11 mouse cellular contexts compared by ENCODE assay signal in genomic region chr16:8794952-8795351, GRCm38 (mm10). TPM values are rescaled to one million over a fixed set of nuclear protein-coding genes. Genes with fewer than 3 reads are reported as not detected.
A peak's percentile ranks its signal among the peaks of the same experiment; 100 is the strongest.
DNase-seq lines count a peak whose midpoint lies in the region; ATAC-seq and TF ChIP-seq lines count a peak whose summit lies in the region.
"Had no signal": no experiment of that assay in that cellular context is flagged by ENCODE, and none has a peak within 500 bp of the region (broad histone marks: within the 10 kb centered on the region; RNA-seq: fewer than 3 reads in every experiment).

No protein-coding gene starts in this region.

- peak; percentile 36 for TF ChIP-seq CTCF in heart, postnatal 0 days (IDR thresholded peaks at IDR 0.05; ENCODE audit: low read depth)

- H3K4me3 ChIP-seq in heart, postnatal 0 days (ENCODE audit: low read depth, low read length): no peak overlapping the region
- no peak overlapping the region for H3K4me3 ChIP-seq in hindbrain, embryonic 11.5 days (ENCODE audit: low read depth, low read length)
- H3K4me3 ChIP-seq: heart, embryonic 12.5 days; liver, embryonic 15.5 days had no signal

- DNase-seq in heart, postnatal 0 days (ENCODE audit: low spot score): no peak
- no peak for DNase-seq in heart, postnatal 14 days
- DNase-seq in lung, postnatal 10 days: peak; percentile 10
- no peak for DNase-seq in lung, postnatal 14 days
- DNase-seq in embryo, embryonic 10.5 days (ENCODE audit: low spot score): peak; percentile 40
- DNase-seq in thymus, postnatal 25 days: peak; percentile 11
- DNase-seq in hindbrain, embryonic 11.5 days (ENCODE audit: low spot score): no peak

- ATAC-seq in heart, postnatal 0 days (ENCODE audit: insufficient read depth, low read depth): 0 out of 2 replicates have a peak, but pooled peaks have one; percentile 27
- no peak for ATAC-seq in hindbrain, embryonic 11.5 days (ENCODE audit: low FRiP score)
- ATAC-seq in megakaryocyte, adult 5-6 weeks (ENCODE audit: poor library complexity, severe bottlenecking): no peak
- ATAC-seq: forebrain, embryonic 16.5 days had no signal

- H3K27ac ChIP-seq in heart, postnatal 0 days (ENCODE audit: low read depth): no peak overlapping the region
- H3K27ac ChIP-seq in hindbrain, embryonic 11.5 days (ENCODE audit: low read depth, low read length): no peak overlapping the region
- H3K27ac ChIP-seq: liver, embryonic 15.5 days had no signal

- no peaks in the 10 kb centered on the region for H3K4me1 ChIP-seq in heart, postnatal 0 days (ENCODE audit: control insufficient read depth, insufficient read depth)
- no peaks in the 10 kb centered on the region for H3K4me1 ChIP-seq in hindbrain, embryonic 11.5 days (replicated peaks; ENCODE audit: control insufficient read depth, insufficient read depth, low read length)
- H3K4me1 ChIP-seq: heart, embryonic 12.5 days; liver, embryonic 15.5 days had no signal

- peaks cover 2% of the 10 kb centered on the region; the same call in 1 of the 2 replicates for H3K9me3 ChIP-seq in heart, postnatal 0 days (replicated peaks; ENCODE audit: control insufficient read depth, low read length)
- no peaks in the 10 kb centered on the region for H3K9me3 ChIP-seq in hindbrain, embryonic 11.5 days (ENCODE audit: control insufficient read depth, low read length)
- H3K9me3 ChIP-seq: liver, embryonic 15.5 days had no signal

- intact Hi-C loops in heart, postnatal 14 days (cut with DNase I): no loop called here

- H3K36me3 ChIP-seq in heart, postnatal 0 days (replicated peaks; ENCODE audit: control insufficient read depth, insufficient read depth, low read length): no peaks in the 10 kb centered on the region
- H3K36me3 ChIP-seq in hindbrain, embryonic 11.5 days (ENCODE audit: control insufficient read depth, insufficient read depth, low read length): no peaks in the 10 kb centered on the region
- H3K36me3 ChIP-seq: heart, embryonic 12.5 days; liver, embryonic 15.5 days had no signal

- no peaks in the 10 kb centered on the region for H3K27me3 ChIP-seq in heart, postnatal 0 days (ENCODE audit: control insufficient read depth, insufficient read depth, low read length)
- H3K27me3 ChIP-seq in hindbrain, embryonic 11.5 days (ENCODE audit: control insufficient read depth, insufficient read depth, low read length): no peaks in the 10 kb centered on the region
- H3K27me3 ChIP-seq: heart, embryonic 12.5 days had no signal

- TF ChIP-seq EP300 in heart, postnatal 0 days (IDR thresholded peaks at IDR 0.05; ENCODE audit: low read depth): no peak

- 5% methylated on average over 3 of the region's 3 CpGs for WGBS in heart, postnatal 0 days
- 10% methylated on average over 3 of the region's 3 CpGs for WGBS in hindbrain, embryonic 11.5 days

- H3K9ac ChIP-seq in heart, postnatal 0 days (replicated peaks; ENCODE audit: low read depth, low read length): no peak overlapping the region
- H3K9ac ChIP-seq in hindbrain, embryonic 11.5 days (ENCODE audit: low read depth, low read length): no peak overlapping the region
- H3K9ac ChIP-seq: heart, embryonic 12.5 days; liver, embryonic 15.5 days had no signal

- no peak overlapping the region for H3K4me2 ChIP-seq in heart, postnatal 0 days (ENCODE audit: low read depth, low read length)
- H3K4me2 ChIP-seq in hindbrain, embryonic 11.5 days (replicated peaks; ENCODE audit: low read depth, low read length): no peak overlapping the region
- H3K4me2 ChIP-seq: heart, embryonic 12.5 days; liver, embryonic 15.5 days had no signal

RNA-seq across cellular contexts. Expression of gene Usp7, which starts 2.8 kb away (rescaled TPM):
- total RNA-seq in heart, postnatal 0 days (2014; rRNA removed; ENCODE audit: low replicate concordance): 33.4 and 51.5 TPM in 2 replicates
- 8.2 and 10.0 TPM in 2 replicates for polyA plus RNA-seq in heart, postnatal 0 days (2015; fragmentation: Nextera tagmentation; extraction: Ambion mirVana)
- total RNA-seq in heart, postnatal 14 days (2021): 10 to 100 TPM; 61.9 to 65.0 TPM
- polyA plus RNA-seq in hindbrain, embryonic 11.5 days (2014; fragmentation: Nextera tagmentation; extraction: Ambion mirVana): 36.9 and 51.9 TPM in 2 replicates
- total RNA-seq in megakaryocyte, adult 5-6 weeks (2015): 127 and 132 TPM in 2 replicates
- total RNA-seq in megakaryocyte, adult 5-6 weeks (2017): 122 and 137 TPM in 2 replicates

RNA-seq across cellular contexts. Expression of gene 1810013L24Rik, which starts 34.9 kb away (rescaled TPM):
- 39.8 and 41.9 TPM in 2 replicates for total RNA-seq in heart, postnatal 0 days (2014; rRNA removed; ENCODE audit: low replicate concordance)
- 15.0 and 15.7 TPM in 2 replicates for polyA plus RNA-seq in heart, postnatal 0 days (2015; fragmentation: Nextera tagmentation; extraction: Ambion mirVana)
- total RNA-seq in heart, postnatal 14 days (2021): 100 to 1,000 TPM; 111 to 112 TPM
- 20.7 and 23.0 TPM in 2 replicates for polyA plus RNA-seq in hindbrain, embryonic 11.5 days (2014; fragmentation: Nextera tagmentation; extraction: Ambion mirVana)
- total RNA-seq in megakaryocyte, adult 5-6 weeks (2015): 45.2 and 57.7 TPM in 2 replicates
- 48.3 and 56.3 TPM in 2 replicates for total RNA-seq in megakaryocyte, adult 5-6 weeks (2017)

Comparison
In these comparisons a context has a peak if more than half of its experiments do, and no peak if none do; other contexts are left out.
1. DNase-seq: peak in lung, postnatal 10 days (single experiment), embryo, embryonic 10.5 days (single experiment) and thymus, postnatal 25 days (single experiment); none in heart, postnatal 0 days (single experiment), heart, postnatal 14 days (0 of 2), lung, postnatal 14 days (single experiment) and hindbrain, embryonic 11.5 days (single experiment).